In genomic region chr7:141539556-141540311, GRCm38 (mm10) we compare ENCODE assay signal across 8 mouse cellular contexts. TPM values are rescaled to one million over a fixed set of nuclear protein-coding genes. Genes with fewer than 3 reads are reported as not detected.
DNase-seq lines count a peak whose midpoint lies in the region; ATAC-seq and TF ChIP-seq lines count a peak whose summit lies in the region.

Chid1 (minus strand) TSS chr7:141539857.

- 2% methylated on average over 46 of the region's 46 CpGs for WGBS in hindbrain, embryonic 14.5 days

- CTCF ChIA-PET in Patski (lab: Charles Lee), result interaction anchor here (0.9 kb wide), 2 partner anchors 15 to 20 kb away, joined by 3 to 4 read pairs; no protein-coding TSS in a partner anchor

- peak; percentile 73 for DNase-seq in Patski (ENCODE audit: low read depth, low spot score)
- peak; percentile 99 to 100 for DNase-seq in cerebellum, postnatal 14 days
- peak; percentile 91 to 93 for DNase-seq in frontal cortex, postnatal 25 days (ENCODE audit: low spot score in 2 of 2)
- DNase-seq in hindbrain, embryonic 14.5 days (ENCODE audit: low spot score), result peak; percentile 99
- peak; percentile 97 to 98 for DNase-seq in layer of hippocampus, postnatal 36 days
- DNase-seq in lung, postnatal 36 days, result peak; percentile 99
- peak; percentile 99 for DNase-seq in retina, postnatal 1 day
- DNase-seq in urinary bladder, adult 18-20 months (ENCODE audit: low spot score in 2 of 2), result peak; percentile 98 to 99

- peak within 1 kb of the TSS; percentile 83 for H3K9ac ChIP-seq in hindbrain, embryonic 14.5 days

- peak; percentile 87 for ATAC-seq in Patski
- ATAC-seq in hindbrain, embryonic 14.5 days (ENCODE audit: low FRiP score), result peak; percentile 97

- H3K36me3 ChIP-seq in hindbrain, embryonic 14.5 days (replicated peaks; ENCODE audit: control insufficient read depth, insufficient read depth), result no peaks in the 10 kb centered on the region

- H3K27me3 ChIP-seq in Patski, result no peaks in the 10 kb centered on the region
- H3K27me3 ChIP-seq in hindbrain, embryonic 14.5 days (ENCODE audit: control insufficient read depth, insufficient read depth, low read length), result no peaks in the 10 kb centered on the region

- peaks cover 16% of the 10 kb centered on the region for H3K4me1 ChIP-seq in hindbrain, embryonic 14.5 days (replicated peaks; ENCODE audit: control insufficient read depth, insufficient read depth, low read length)

- no peaks in the 10 kb centered on the region for H3K9me3 ChIP-seq in hindbrain, embryonic 14.5 days (ENCODE audit: control insufficient read depth, low read length)

- in situ Hi-C loops in Patski (cut with MboI; ENCODE audit: low pct_unique_long_range_greater_than_20kb), result loop anchor here (25.0 kb wide), 1 partner anchor 123 kb away; the partner anchor contains the start of gene Muc6

- TF ChIP-seq CTCF in Patski (IDR thresholded peaks at IDR 0.05), result no peak

- H3K27ac ChIP-seq in hindbrain, embryonic 14.5 days, result peak within 1 kb of the TSS; percentile 79

- POLR2A ChIA-PET in Patski (lab: Charles Lee), result interaction anchor here (0.5 to 1.5 kb wide), 3 partner anchors 24 to 30 kb away, joined by 3 to 4 read pairs (median 4); no protein-coding TSS in a partner anchor

- peak within 1 kb of the TSS; percentile 85 for H3K4me2 ChIP-seq in hindbrain, embryonic 14.5 days (replicated peaks)

- peak within 1 kb of the TSS; percentile 73 for H3K4me3 ChIP-seq in hindbrain, embryonic 14.5 days (replicated peaks; ENCODE audit: low read length)

RNA-seq across cellular contexts. Expression of gene Chid1, which starts in this region (rescaled TPM):
- polyA plus RNA-seq in Patski (2021), result 41.6 TPM
- 45.5 and 47.8 TPM in 2 replicates for polyA plus RNA-seq in hindbrain, embryonic 14.5 days (2014; fragmentation: Nextera tagmentation; extraction: Ambion mirVana)
- 10 to 100 TPM; 73.0 to 73.3 TPM for total RNA-seq in layer of hippocampus, postnatal 36 days (2021)

Comparison
In these comparisons a context has a peak if more than half of its experiments do, and no peak if none do; other contexts are left out.
1. Peak in every context shown above with its lines: DNase-seq, ATAC-seq, H3K4me3 ChIP-seq and H3K27ac ChIP-seq.